Mouse (Mus musculus) forebrain, embryonic 13.5 days (tissue): ENCODE data around the gene Tmc5. TPM values are rescaled to one million over a fixed set of nuclear protein-coding genes. Genes with fewer than 3 reads are reported as not detected.

ENCODE experiments used
- ATAC-seq: fragments of 200-750 bp; cut with Nextera tagmentation; 2 replicates; pipeline ENCODE4 v1.8.0; 2017
- H3K27ac ChIP-seq: fragments of 300-500 bp; sonication (generic); 2 replicates; pipeline ENCODE4 v1.5.1; 2015; ENCODE audit warnings: inconsistent platforms, mild to moderate bottlenecking, moderate library complexity
- H3K27me3 ChIP-seq: fragments of 300-500 bp; sonication (generic); 2 replicates; pipeline ENCODE4 v1.6.1; 2015; ENCODE audit warnings: mild to moderate bottlenecking, inconsistent platforms
- H3K36me3 ChIP-seq: fragments of 300-500 bp; sonication (generic); 2 replicates; pipeline ENCODE4 v1.6.1; 2015; ENCODE audit warnings: mild to moderate bottlenecking, inconsistent platforms; ENCODE audit not compliant: poor library complexity, severe bottlenecking
- H3K4me1 ChIP-seq: fragments of 300-500 bp; sonication (generic); 2 replicates; pipeline ENCODE4 v1.6.1; 2015; ENCODE audit warnings: inconsistent platforms
- H3K4me2 ChIP-seq: fragments of 300-500 bp; sonication (generic); 2 replicates; pipeline ENCODE4 v1.6.1; 2015; ENCODE audit warnings: inconsistent platforms, mild to moderate bottlenecking, moderate library complexity
- H3K4me3 ChIP-seq: fragments of 300-500 bp; sonication (generic); 2 replicates; pipeline ENCODE4 v1.5.1; 2015; ENCODE audit warnings: mild to moderate bottlenecking, inconsistent platforms
- H3K9ac ChIP-seq: fragments of 300-500 bp; sonication (generic); 2 replicates; pipeline ENCODE4 v1.6.1; 2015; ENCODE audit warnings: mild to moderate bottlenecking, inconsistent platforms
- H3K9me3 ChIP-seq: fragments of 300-500 bp; sonication (generic); replicated peaks from 2 replicates; pipeline ENCODE4 v1.6.1; 2016; ENCODE audit warnings: inconsistent platforms
- WGBS: fragments of 180-500 bp; shearing (Covaris S2); methylation state at CpG from one replicate; pipeline ENCODE4 v1.1.7; 2015; 5-methylcytosine and 5-hydroxymethylcytosine counted together
- polyA plus RNA-seq: library from polyadenylated mRNA; unstranded; fragments of >200 nt; fragmentation: Nextera tagmentation; extraction: Ambion mirVana; gene quantifications from 2 replicates; pipeline ENCODE4 v1.2.1, GENCODE M21; 2015

Gene Tmc5
- 0.28 and 0.37 TPM in 2 replicates for polyA plus RNA-seq

- WGBS: 3% methylated on average over 23 of the region's 23 CpGs
- H3K4me1 ChIP-seq: peaks cover 49% of the 10 kb centered on the region
- no peaks in the 10 kb centered on the region for H3K9me3 ChIP-seq
- H3K27me3 ChIP-seq: peaks cover 10% of the 10 kb centered on the region
- H3K9ac ChIP-seq: peak within 1 kb of the TSS; percentile 54
- no peak for ATAC-seq
- H3K27ac ChIP-seq: no peak within 1 kb of the TSS
- H3K4me3 ChIP-seq: peak within 1 kb of the TSS; percentile 26
- H3K36me3 ChIP-seq: no peaks in the 10 kb centered on the region
- H3K4me2 ChIP-seq: peak within 1 kb of the TSS; percentile 60
Measured at GRCm38 (mm10) chr7:118597201-118597600, at the start of gene Tmc5. Gene Tmc5 (plus strand): TSS chr7:118597297.

DNA sequence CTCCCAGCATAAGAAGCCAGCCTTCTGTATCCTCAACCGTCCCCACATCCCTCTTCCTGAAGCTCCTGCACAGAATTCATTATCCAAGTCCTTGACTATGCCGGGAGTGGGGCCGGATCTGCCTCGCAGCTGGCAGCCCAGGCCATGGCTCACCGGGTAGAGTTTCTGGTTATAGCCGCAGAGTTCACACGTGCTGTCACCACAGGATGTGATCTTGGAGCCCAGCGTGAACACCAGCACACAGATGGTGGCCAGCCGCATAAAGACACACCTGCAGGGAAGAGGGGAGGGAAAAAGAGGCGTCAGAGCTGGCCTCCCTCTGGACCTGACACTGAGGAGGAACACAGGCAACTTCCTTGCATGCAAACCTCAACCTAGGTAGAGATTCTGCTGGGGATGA lies 49.6 kb upstream of the Tmc5 start:
- Histone ChIP-seq H3K27me3 (no peaks in the 10 kb centered on the region), H3K9me3 (0 out of 2 replicates have a peak, but pooled peaks cover 4% of the 10 kb centered on the region), H3K4me3 (no peak overlapping the region), H3K36me3 (peaks cover 92% of the 10 kb centered on the region), H3K27ac (no peak overlapping the region), H3K9ac (no peak overlapping the region), H3K4me2 (no peak overlapping the region), H3K4me1 (no peaks in the 10 kb centered on the region)
- WGBS: 84% methylated on average over 10 of the region's 10 CpGs
- no peak for ATAC-seq

- Histone ChIP-seq H3K4me2 (no peak overlapping the region), H3K4me1 (no peaks in the 10 kb centered on the region), H3K27ac (no peak overlapping the region), H3K9me3 (0 out of 2 replicates have a peak, but pooled peaks cover 5% of the 10 kb centered on the region), H3K4me3 (no peak overlapping the region), H3K9ac (no peak overlapping the region), H3K36me3 (peaks cover 93% of the 10 kb centered on the region), H3K27me3 (no peaks in the 10 kb centered on the region)
- no peak for ATAC-seq
- 74% methylated on average over 4 of the region's 4 CpGs for WGBS
Measured at GRCm38 (mm10) chr7:118553881-118554280, 43.2 kb upstream of the Tmc5 start.

DNA sequence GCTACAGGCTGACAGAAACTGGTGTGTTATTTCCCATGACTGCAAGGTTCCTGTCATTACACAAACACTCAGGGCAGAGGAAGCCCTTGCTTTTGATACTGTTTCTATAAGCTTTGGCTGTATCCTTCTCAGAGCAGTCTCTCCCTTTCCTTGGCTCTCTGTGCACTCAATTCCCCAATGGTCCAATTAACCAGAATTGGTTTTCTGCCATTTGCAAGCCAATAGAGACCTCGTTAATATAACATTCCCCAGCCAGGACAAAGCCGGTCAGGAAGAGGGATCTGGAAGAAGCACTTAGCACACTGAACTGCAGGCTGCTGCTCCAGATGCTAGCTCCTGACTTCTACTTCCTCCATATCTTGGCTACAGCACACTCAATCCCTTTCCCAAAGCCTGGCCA lies 42.8 kb upstream of the Tmc5 start:
- H3K4me1 ChIP-seq: no peaks in the 10 kb centered on the region
- no peak overlapping the region for H3K9ac ChIP-seq
- H3K36me3 ChIP-seq: peaks cover 92% of the 10 kb centered on the region
- H3K27me3 ChIP-seq: no peaks in the 10 kb centered on the region
- WGBS: 36% methylated on average over 2 of the region's 2 CpGs
- no peak for ATAC-seq
- H3K4me2 ChIP-seq: no peak overlapping the region
- H3K9me3 ChIP-seq: 0 out of 2 replicates have a peak, but pooled peaks cover 5% of the 10 kb centered on the region
- no peak overlapping the region for H3K27ac ChIP-seq
- no peak overlapping the region for H3K4me3 ChIP-seq

GRCm38 (mm10) chr7:118569121-118569543 lies 28.0 kb upstream of the Tmc5 start:
- peaks cover 13% of the 10 kb centered on the region for H3K4me1 ChIP-seq
- H3K27ac ChIP-seq: peak overlapping the region; percentile 58; the same call in 1 of the 2 replicates
- WGBS: 33% methylated on average over 6 of the region's 6 CpGs
- H3K4me2 ChIP-seq: no peak overlapping the region
- H3K9ac ChIP-seq: no peak overlapping the region; the same call in 1 of the 2 replicates
- peaks cover 6% of the 10 kb centered on the region for H3K9me3 ChIP-seq
- H3K36me3 ChIP-seq: peaks cover 39% of the 10 kb centered on the region
- H3K27me3 ChIP-seq: no peaks in the 10 kb centered on the region
- H3K4me3 ChIP-seq: no peak overlapping the region
- peak; percentile 72 for ATAC-seq

DNA sequence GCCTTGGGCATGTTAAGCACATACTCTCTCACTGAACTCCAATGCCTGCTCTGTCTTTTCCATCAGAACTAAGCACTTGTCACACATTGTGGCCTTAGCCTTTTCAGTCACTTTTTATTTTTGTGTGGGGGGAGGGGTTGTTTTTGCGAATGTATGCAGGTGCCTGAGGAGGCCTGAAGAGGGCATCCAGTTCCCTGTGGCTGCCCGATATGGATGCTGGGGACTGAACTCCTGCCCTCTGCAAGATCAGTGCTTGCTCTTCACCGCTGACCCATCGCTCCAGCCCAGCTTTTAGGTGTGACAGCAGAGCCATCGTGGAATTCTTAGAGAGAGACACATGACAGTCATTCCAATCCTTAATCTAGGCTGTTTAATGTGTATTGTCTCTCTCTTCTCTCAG lies 25.7 kb upstream of the Tmc5 start:
- Histone ChIP-seq H3K4me3 (no peak overlapping the region), H3K27ac (no peak overlapping the region), H3K4me2 (no peak overlapping the region), H3K4me1 (peaks cover 20% of the 10 kb centered on the region), H3K9me3 (peaks cover 6% of the 10 kb centered on the region), H3K27me3 (no peaks in the 10 kb centered on the region), H3K9ac (no peak overlapping the region), H3K36me3 (peaks cover 30% of the 10 kb centered on the region)
- WGBS: 42% methylated on average over 5 of the region's 5 CpGs
- no peak for ATAC-seq

DNA sequence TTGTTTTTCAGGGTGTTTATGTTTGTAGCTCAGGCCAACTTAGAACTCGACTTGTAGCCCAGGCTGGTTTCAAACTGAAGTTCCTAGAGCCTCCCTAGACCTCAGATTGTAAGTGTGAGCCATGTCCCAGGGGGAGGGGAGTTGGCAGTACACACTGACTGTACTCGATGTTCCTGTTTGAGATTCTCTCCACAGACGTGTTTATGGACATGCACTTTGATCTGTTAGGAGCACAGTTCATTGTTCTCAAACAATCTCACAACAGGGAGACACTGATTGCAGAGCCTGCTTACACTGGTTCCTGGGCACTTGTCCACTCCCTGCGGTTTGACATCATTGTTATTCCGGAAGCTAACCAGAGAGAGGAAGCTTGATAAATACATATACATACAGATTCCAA lies 25.1 kb upstream of the Tmc5 start:
- ATAC-seq: no peak
- H3K9me3 ChIP-seq: peaks cover 6% of the 10 kb centered on the region
- H3K36me3 ChIP-seq: peaks cover 30% of the 10 kb centered on the region
- 52% methylated on average over 5 of the region's 5 CpGs for WGBS
- no peak overlapping the region for H3K4me3 ChIP-seq
- no peaks in the 10 kb centered on the region for H3K27me3 ChIP-seq
- no peak overlapping the region for H3K27ac ChIP-seq
- no peak overlapping the region for H3K4me2 ChIP-seq
- H3K9ac ChIP-seq: no peak overlapping the region
- peaks cover 20% of the 10 kb centered on the region for H3K4me1 ChIP-seq

DNA sequence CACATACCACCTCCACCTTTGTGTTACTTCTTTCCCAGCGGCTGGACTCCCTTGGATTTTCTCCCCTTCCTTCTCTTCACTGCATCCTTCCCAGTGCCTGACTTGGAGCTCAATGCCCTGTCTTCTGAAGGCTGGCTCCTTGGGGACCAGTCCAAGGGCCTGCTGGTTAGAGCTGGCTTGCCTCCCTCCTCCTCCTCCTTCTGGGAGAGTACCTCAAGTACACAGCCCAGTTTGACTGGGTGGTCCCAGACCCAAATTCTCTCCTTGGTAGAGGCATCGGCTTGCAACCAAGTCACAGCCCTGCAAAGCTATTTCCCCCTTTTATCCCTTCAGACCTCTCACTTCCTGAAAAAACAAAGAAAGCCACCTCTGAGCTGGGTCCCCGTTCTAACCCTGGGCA lies 18.8 kb upstream of the Tmc5 start:
- Histone ChIP-seq H3K36me3 (peaks cover 49% of the 10 kb centered on the region), H3K4me2 (no peak overlapping the region), H3K9ac (no peak overlapping the region), H3K27me3 (no peaks in the 10 kb centered on the region), H3K27ac (no peak overlapping the region), H3K4me3 (no peak overlapping the region), H3K9me3 (peaks cover 9% of the 10 kb centered on the region), H3K4me1 (peaks cover 35% of the 10 kb centered on the region)
- no peak for ATAC-seq
- WGBS: 78% methylated on average over 3 of the region's 3 CpGs

GRCm38 (mm10) chr7:118579938-118580337 lies 17.2 kb upstream of the Tmc5 start:
- Histone ChIP-seq H3K27ac (no peak overlapping the region), H3K4me2 (no peak overlapping the region), H3K36me3 (peaks cover 32% of the 10 kb centered on the region), H3K4me3 (no peak overlapping the region), H3K27me3 (no peaks in the 10 kb centered on the region), H3K9ac (no peak overlapping the region), H3K4me1 (peaks cover 39% of the 10 kb centered on the region), H3K9me3 (peaks cover 9% of the 10 kb centered on the region)
- ATAC-seq: no peak
- 81% methylated on average over 2 of the region's 2 CpGs for WGBS

- Histone ChIP-seq H3K4me2 (peak overlapping the region; percentile 74), H3K27ac (peak overlapping the region; percentile 44; the same call in 1 of the 2 replicates), H3K27me3 (no peaks in the 10 kb centered on the region), H3K36me3 (peaks cover 28% of the 10 kb centered on the region), H3K9ac (peak overlapping the region; percentile 90), H3K4me3 (peak overlapping the region; percentile 68), H3K9me3 (peaks cover 9% of the 10 kb centered on the region), H3K4me1 (peaks cover 37% of the 10 kb centered on the region)
- ATAC-seq: no peak
- 19% methylated on average over 7 of the region's 7 CpGs for WGBS
Measured at GRCm38 (mm10) chr7:118583821-118584220, 13.3 kb upstream of the Tmc5 start.

DNA sequence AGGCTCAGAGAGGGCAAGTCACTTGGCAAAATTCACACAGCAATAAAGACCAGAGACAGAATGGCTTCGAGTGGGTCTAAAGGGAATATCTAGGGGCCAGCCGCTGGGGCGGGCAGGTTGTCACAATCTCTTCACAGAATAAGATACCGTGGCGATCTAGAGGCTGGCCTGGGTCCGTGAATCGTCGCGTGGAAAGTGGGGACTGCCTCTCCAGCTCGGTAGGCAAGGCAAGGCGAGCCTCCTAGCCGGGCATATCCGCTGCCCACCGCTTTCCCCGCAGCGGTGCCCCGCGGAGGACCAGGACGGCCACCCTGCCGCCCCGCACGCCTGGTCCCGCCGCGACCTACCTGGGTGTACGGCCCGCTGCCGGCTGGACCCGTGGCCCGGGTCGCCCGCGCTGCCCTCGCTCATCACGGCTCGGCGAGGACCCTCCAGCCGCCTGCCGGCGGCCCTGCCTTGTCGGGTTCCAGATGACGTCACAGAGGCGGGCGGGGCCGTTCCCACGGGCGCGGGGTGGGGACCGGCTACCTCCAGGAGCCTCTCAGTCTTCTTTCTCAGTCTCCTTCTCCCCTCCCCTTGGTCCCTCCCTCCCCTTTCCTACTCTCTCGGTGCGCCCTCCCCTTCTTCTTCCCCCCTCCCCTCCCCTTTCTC lies 12.7 kb upstream of the Tmc5 start, which contains the start of gene Tmc7:
Gene Tmc7, minus strand, starts transcription at position 480 of the 651 bp plus-strand sequence.
- H3K27ac ChIP-seq: peak within 1 kb of the TSS; percentile 69
- H3K4me1 ChIP-seq: peaks cover 35% of the 10 kb centered on the region
- peak; percentile 93 for ATAC-seq
- H3K9me3 ChIP-seq: peaks cover 9% of the 10 kb centered on the region
- H3K4me2 ChIP-seq: peak within 1 kb of the TSS; percentile 74
- peak within 1 kb of the TSS; percentile 68 for H3K4me3 ChIP-seq
- peak within 1 kb of the TSS; percentile 90 for H3K9ac ChIP-seq
- H3K36me3 ChIP-seq: peaks cover 22% of the 10 kb centered on the region
- H3K27me3 ChIP-seq: no peaks in the 10 kb centered on the region
- under 1% methylated on average over 44 of the region's 51 CpGs for WGBS

DNA sequence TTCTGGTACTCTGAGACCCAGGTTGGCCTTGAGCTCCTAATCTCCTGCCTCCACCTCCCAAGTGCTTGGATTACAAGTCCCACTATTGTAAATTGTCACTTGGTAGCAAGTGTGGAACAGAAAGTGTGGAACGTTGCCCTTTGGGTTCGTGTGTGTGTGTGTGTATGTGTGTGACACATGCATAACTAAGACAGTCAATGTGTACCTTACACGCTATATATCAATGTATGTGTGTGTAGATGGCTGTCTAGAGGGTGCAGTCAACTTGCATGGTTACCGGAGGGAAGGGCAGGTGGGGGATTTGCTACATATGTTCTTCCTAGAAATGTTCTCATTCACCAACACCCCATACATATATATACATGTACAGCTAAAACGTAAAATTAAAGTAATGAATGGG lies 12.2 kb upstream of the Tmc5 start:
- Histone ChIP-seq H3K27me3 (no peaks in the 10 kb centered on the region), H3K4me2 (peak overlapping the region; percentile 74), H3K9me3 (peaks cover 9% of the 10 kb centered on the region), H3K36me3 (peaks cover 17% of the 10 kb centered on the region), H3K9ac (no peak overlapping the region), H3K4me3 (peak overlapping the region; percentile 68), H3K4me1 (peaks cover 35% of the 10 kb centered on the region), H3K27ac (peak overlapping the region; percentile 69; the same call in 1 of the 2 replicates)
- WGBS: 66% methylated on average over 5 of the region's 5 CpGs
- ATAC-seq: peak; percentile 37; the same call in 1 of the 2 replicates
